Mouse (Mus musculus) hindbrain, embryonic 10.5 days (tissue): ENCODE data around the gene Gm17581. TPM values are rescaled to one million over a fixed set of nuclear protein-coding genes. Genes with fewer than 3 reads are reported as not detected.

Experiments
- DNase-seq: peaks from one replicate; pipeline ENCODE4 v3.0.0-alpha.2; 2017; ENCODE audit warnings: low spot score
- H3K27ac ChIP-seq: fragments of 300-500 bp; sonication (generic); 2 replicates; pipeline ENCODE4 v1.5.1; 2016; ENCODE audit warnings: mild to moderate bottlenecking, moderate library complexity
- H3K27me3 ChIP-seq: fragments of 300-500 bp; sonication (generic); 2 replicates; pipeline ENCODE4 v1.6.1; 2016; ENCODE audit warnings: mild to moderate bottlenecking; ENCODE audit not compliant: poor library complexity, insufficient read depth, severe bottlenecking
- H3K36me3 ChIP-seq: fragments of 300-500 bp; sonication (generic); 2 replicates; pipeline ENCODE4 v1.6.1; 2016; ENCODE audit warnings: mild to moderate bottlenecking, moderate library complexity
- H3K4me1 ChIP-seq: fragments of 300-500 bp; sonication (generic); replicated peaks from 2 replicates; pipeline ENCODE4 v1.6.1; 2016; ENCODE audit warnings: mild to moderate bottlenecking
- H3K4me3 ChIP-seq: fragments of 300-500 bp; sonication (generic); 2 replicates; pipeline ENCODE4 v1.5.1; 2016; ENCODE audit warnings: mild to moderate bottlenecking, moderate library complexity
- H3K9me3 ChIP-seq: fragments of 300-500 bp; sonication (generic); 2 replicates; pipeline ENCODE4 v1.6.1; 2016; ENCODE audit warnings: mild to moderate bottlenecking, moderate library complexity
- WGBS: fragments of 180-500 bp; shearing (Covaris S2); methylation state at CpG from one replicate; pipeline ENCODE4 v1.1.7; 2016; 5-methylcytosine and 5-hydroxymethylcytosine counted together
- polyA plus RNA-seq: library from polyadenylated mRNA; unstranded; fragments of >200 nt; fragmentation: Nextera tagmentation; extraction: Ambion mirVana; gene quantifications from 2 replicates; pipeline ENCODE4 v1.2.1, GENCODE M21; 2016

The Gm17581 gene
- polyA plus RNA-seq, 1 experiment from 2014 or later = not detected

- Histone ChIP-seq H3K27me3 (no peaks in the 10 kb centered on the region), H3K4me1 (peaks cover 14% of the 10 kb centered on the region), H3K9me3 (no peaks in the 10 kb centered on the region), H3K36me3 (no peaks in the 10 kb centered on the region), H3K27ac (no peak overlapping the region), H3K4me3 (no peak overlapping the region)
- WGBS = 80% methylated on average over 3 of the region's 3 CpGs
- DNase-seq = no peak
These were observed 40.4 kb downstream of the Gm17581 start for GRCm38 (mm10) chr2:155695316-155695715.

- H3K27me3 ChIP-seq = no peaks in the 10 kb centered on the region
- 79% methylated on average over 2 of the region's 2 CpGs for WGBS
- H3K4me3 ChIP-seq = no peak overlapping the region
- H3K36me3 ChIP-seq = no peaks in the 10 kb centered on the region
- no peak for DNase-seq
- H3K4me1 ChIP-seq = peaks cover 19% of the 10 kb centered on the region
- no peaks in the 10 kb centered on the region for H3K9me3 ChIP-seq
- H3K27ac ChIP-seq = no peak overlapping the region
These were observed 41.1 kb downstream of the Gm17581 start for GRCm38 (mm10) chr2:155694564-155694963.

- WGBS = 83% methylated on average over 4 of the region's 4 CpGs
- Histone ChIP-seq H3K27ac (no peak overlapping the region), H3K27me3 (no peaks in the 10 kb centered on the region), H3K4me1 (peaks cover 24% of the 10 kb centered on the region), H3K9me3 (no peaks in the 10 kb centered on the region), H3K36me3 (no peaks in the 10 kb centered on the region), H3K4me3 (no peak overlapping the region)
- no peak for DNase-seq
These were observed 42.5 kb downstream of the Gm17581 start for GRCm38 (mm10) chr2:155693136-155693535.

GRCm38 (mm10) chr2:155691723-155692493 lies 43.8 kb downstream of the Gm17581 start, which contains the start of gene Trpc4ap:
Gene Trpc4ap (minus strand): TSS chr2:155692384.
- Histone ChIP-seq H3K36me3 (peaks cover 10% of the 10 kb centered on the region), H3K27ac (peak within 1 kb of the TSS; percentile 94), H3K27me3 (no peaks in the 10 kb centered on the region), H3K4me3 (peak within 1 kb of the TSS; percentile 88), H3K4me1 (peaks cover 24% of the 10 kb centered on the region), H3K9me3 (no peaks in the 10 kb centered on the region)
- DNase-seq = peak; percentile 97
- under 1% methylated on average over 71 of the region's 72 CpGs for WGBS

GRCm38 (mm10) chr2:155691336-155691722 lies 44.3 kb downstream of the Gm17581 start:
- Histone ChIP-seq H3K27ac (peak overlapping the region; percentile 94), H3K4me1 (peaks cover 24% of the 10 kb centered on the region), H3K9me3 (no peaks in the 10 kb centered on the region), H3K36me3 (peaks cover 16% of the 10 kb centered on the region), H3K27me3 (no peaks in the 10 kb centered on the region), H3K4me3 (peak overlapping the region; percentile 88)
- WGBS = 7% methylated on average over 8 of the region's 8 CpGs
- DNase-seq = no peak

GRCm38 (mm10) chr2:155689211-155689610 lies 46.5 kb downstream of the Gm17581 start:
- Histone ChIP-seq H3K4me3 (no peak overlapping the region), H3K36me3 (peaks cover 24% of the 10 kb centered on the region), H3K27ac (no peak overlapping the region), H3K9me3 (no peaks in the 10 kb centered on the region), H3K4me1 (peaks cover 24% of the 10 kb centered on the region), H3K27me3 (no peaks in the 10 kb centered on the region)
- DNase-seq = no peak
- WGBS = 87% methylated on average over 4 of the region's 4 CpGs

- Histone ChIP-seq H3K36me3 (peaks cover 29% of the 10 kb centered on the region), H3K27me3 (no peaks in the 10 kb centered on the region), H3K27ac (no peak overlapping the region), H3K9me3 (no peaks in the 10 kb centered on the region), H3K4me3 (no peak overlapping the region), H3K4me1 (peaks cover 24% of the 10 kb centered on the region)
- WGBS = 96% methylated on average over 11 of the region's 11 CpGs
- DNase-seq = no peak
These were observed 47.9 kb downstream of the Gm17581 start for GRCm38 (mm10) chr2:155687746-155688145.

GRCm38 (mm10) chr2:155686572-155686971 lies 49.1 kb downstream of the Gm17581 start:
- Histone ChIP-seq H3K27me3 (no peaks in the 10 kb centered on the region), H3K4me3 (no peak overlapping the region), H3K36me3 (peaks cover 29% of the 10 kb centered on the region), H3K4me1 (peaks cover 21% of the 10 kb centered on the region), H3K27ac (no peak overlapping the region), H3K9me3 (no peaks in the 10 kb centered on the region)
- no peak for DNase-seq
- 89% methylated on average over 5 of the region's 5 CpGs for WGBS

Other genes starting within 250 kb of the Gm17581 start
- 15.6 and 19.7 TPM in 2 replicates for gene Acss2, start 217.9 kb downstream of the Gm17581 start, polyA plus RNA-seq
- gene Ggt7, start 217.6 kb downstream of the Gm17581 start, polyA plus RNA-seq = 16.6 and 33.1 TPM in 2 replicates
- 19.9 and 20.6 TPM in 2 replicates for gene Gss, start 143.1 kb downstream of the Gm17581 start, polyA plus RNA-seq
- gene Myh7b, start 124.7 kb downstream of the Gm17581 start, polyA plus RNA-seq = 0.49 and 0.69 TPM in 2 replicates
- gene Trpc4ap, start 43.5 kb downstream of the Gm17581 start, polyA plus RNA-seq = 133 and 160 TPM in 2 replicates
- gene Edem2, start 6.4 kb downstream of the Gm17581 start, polyA plus RNA-seq = 33.7 and 41.1 TPM in 2 replicates
- 1.5 and 1.7 TPM in 2 replicates for gene Procr, start 15.3 kb upstream of the Gm17581 start, polyA plus RNA-seq
- gene Mmp24, start 39.5 kb upstream of the Gm17581 start, polyA plus RNA-seq = 1.4 and 2.5 TPM in 2 replicates
- gene BC029722, start 83.6 kb upstream of the Gm17581 start, polyA plus RNA-seq = 8.4 and 16.0 TPM in 2 replicates
- 247 and 261 TPM in 2 replicates for gene Eif6, start 91.1 kb upstream of the Gm17581 start, polyA plus RNA-seq
- gene Fam83c, start 99.0 kb upstream of the Gm17581 start, polyA plus RNA-seq = 0.24 and 0.44 TPM in 2 replicates
- 73.7 and 77.4 TPM in 2 replicates for gene Uqcc1, start 194.4 kb upstream of the Gm17581 start, polyA plus RNA-seq
- gene Gm15557, start 204.9 kb upstream of the Gm17581 start, polyA plus RNA-seq = not detected in 2 replicates
- gene Gdf5, start 209.5 kb upstream of the Gm17581 start, polyA plus RNA-seq = 0.42 and 1.1 TPM in 2 replicates
- gene Cep250, start 220.6 kb upstream of the Gm17581 start, polyA plus RNA-seq = 21.6 and 27.6 TPM in 2 replicates